Mouse (Mus musculus): Measurements from ENCODE around the gene Dhx36.

Dhx36 gene

GRCm38 (mm10) chr3:62506488-62507205, at the start of gene Dhx36:
Gene Dhx36 (minus strand): TSS chr3:62507004.
- DNase-seq (ENCODE audit: low read depth, low spot score): peak; percentile 95

- DNase-seq (ENCODE audit: low read depth, low spot score): no peak
Observed at GRCm38 (mm10) chr3:62527593-62527992, 20.8 kb upstream of the Dhx36 start.

DNA sequence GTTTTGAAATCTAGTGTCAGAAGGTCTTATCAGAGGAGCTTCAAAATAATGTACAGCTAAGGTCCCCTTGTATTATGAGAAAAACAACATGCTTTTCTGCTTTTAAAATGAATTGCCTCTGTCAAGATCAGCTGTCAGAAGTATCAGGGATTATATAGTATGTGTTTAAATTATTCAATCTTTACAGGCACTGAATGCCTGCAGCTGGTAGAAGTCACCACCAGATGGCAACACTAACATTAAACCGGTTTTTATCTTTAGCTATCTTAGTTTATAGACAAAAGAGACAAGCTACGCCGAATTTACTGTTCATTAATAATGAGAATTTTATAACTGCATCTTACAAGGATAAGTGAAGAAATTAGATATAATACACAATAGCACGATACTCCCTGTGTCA, 20.4 kb upstream of the Dhx36 start:
- peak; percentile 21 for DNase-seq (ENCODE audit: low read depth, low spot score)

GRCm38 (mm10) chr3:62507206-62507647, 423 bp upstream of the Dhx36 start:
- DNase-seq (ENCODE audit: low read depth, low spot score): no peak

DNA sequence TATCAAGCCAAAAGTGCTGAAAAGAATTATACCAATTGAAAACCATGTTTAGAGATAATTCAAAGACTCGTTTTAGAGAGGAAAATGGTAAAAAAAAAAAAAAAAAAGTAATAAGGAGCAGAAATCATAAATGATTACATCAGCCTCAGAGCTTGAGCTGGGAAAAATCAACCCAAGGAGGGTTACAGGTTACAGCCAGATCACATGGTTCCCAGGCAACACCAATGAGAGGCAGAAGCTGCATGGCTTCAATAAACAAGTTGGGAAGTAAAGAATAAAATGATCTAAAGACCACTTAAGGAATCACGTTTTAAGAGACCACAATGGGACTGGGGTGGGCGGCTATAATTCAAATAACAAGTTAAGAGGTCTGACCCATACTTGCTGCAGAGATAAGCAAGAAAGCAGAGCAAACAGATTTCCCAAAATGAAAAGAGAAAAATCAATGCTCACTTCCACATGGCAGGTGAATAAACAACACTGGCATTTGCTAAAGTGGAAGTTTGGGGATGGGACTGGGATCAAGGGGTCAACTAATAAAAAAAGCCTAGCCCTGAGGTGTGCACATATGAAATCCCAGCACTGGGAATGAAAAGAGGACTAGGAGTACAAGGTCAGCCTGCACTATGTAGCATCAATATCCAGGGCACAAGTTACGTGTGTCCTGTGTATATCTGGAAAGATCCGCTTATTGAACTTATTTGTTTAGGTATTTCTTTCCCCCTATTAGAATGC, 1.5 kb downstream of the Dhx36 start:
- DNase-seq (ENCODE audit: low read depth, low spot score): no peak

DNA sequence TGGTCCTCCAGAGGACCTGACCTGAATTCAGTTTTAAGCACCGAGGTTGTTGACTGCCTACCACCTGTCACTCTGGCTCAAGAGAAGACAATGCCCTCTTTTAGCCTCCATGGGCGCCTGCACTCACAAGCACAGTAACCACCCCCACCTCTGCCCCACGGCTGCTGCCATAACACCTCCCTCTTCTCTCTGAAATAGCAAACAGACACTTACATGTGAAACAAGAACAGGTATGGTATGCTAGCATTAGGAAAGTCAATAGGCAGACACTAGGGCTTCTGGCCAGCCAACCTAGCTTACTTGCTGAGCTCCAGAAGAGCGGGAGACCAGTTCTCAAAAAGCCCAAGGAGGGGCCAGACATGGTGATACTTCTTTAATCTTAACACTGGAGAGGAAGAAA, 7.5 kb downstream of the Dhx36 start:
- no peak for DNase-seq (ENCODE audit: low read depth, low spot score)

DNA sequence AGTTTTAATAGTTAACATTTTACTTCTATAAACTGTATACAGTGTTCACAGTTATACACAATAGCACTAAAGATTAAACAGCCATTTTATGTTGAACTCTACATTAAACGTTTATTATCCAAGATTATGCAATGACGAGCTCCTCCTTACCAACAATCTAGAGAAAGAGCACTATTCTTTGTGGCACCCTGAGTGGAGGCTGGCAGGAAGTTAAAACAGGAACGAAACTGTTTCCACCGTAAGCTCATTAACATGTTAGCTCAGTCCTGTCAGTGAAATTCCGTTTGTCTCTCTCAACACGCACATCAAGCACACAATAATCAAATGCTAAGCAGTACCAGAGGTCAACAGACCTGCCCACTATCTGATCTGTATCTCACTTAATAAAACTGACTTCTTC, 14.2 kb downstream of the Dhx36 start:
- DNase-seq (ENCODE audit: low read depth, low spot score): no peak

- DNase-seq (ENCODE audit: low read depth, low spot score): no peak
Observed at GRCm38 (mm10) chr3:62484340-62484739, 22.5 kb downstream of the Dhx36 start.

DNA sequence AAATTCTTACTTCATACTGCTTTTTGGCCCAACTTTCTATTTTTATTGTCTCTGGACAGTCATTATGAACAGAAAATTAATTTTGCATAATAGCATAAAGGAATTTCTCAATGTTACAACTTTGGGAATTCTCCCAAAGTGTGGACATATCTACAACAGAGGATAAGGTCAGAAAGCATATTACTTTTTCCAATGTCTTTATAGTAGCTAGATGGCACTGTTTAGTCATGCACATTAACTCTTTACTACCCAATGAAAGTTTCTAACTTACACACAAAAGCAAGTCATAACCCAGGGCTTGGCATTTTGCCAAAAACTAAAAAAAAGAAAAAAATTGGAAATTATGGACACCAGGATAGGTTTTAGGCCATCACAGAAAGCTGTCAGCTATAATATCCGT, 36.6 kb downstream of the Dhx36 start:
- no peak for DNase-seq (ENCODE audit: low read depth, low spot score)

- DNase-seq (ENCODE audit: low read depth, low spot score): no peak
Observed at GRCm38 (mm10) chr3:62464276-62464675, 42.5 kb downstream of the Dhx36 start.

DNA sequence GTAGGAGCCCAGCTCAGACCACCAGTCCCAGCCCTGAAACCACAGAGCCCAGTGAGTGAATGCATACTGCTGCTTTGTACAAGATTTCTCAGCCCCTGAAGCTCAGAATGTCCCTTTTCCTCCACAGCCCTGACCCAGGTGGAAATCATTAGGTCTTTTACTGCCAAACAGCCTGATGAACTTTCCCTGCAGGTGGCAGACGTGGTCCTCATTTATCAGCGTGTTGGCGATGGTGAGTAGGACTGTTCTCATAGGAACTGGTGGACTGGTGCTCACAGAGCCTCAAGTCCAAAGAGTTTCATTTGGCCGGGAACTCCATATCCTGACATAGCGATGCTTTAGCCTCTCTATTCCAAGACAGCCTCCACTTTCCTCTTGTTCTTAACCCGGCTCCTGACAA, 47.3 kb downstream of the Dhx36 start:
- no peak for DNase-seq (ENCODE audit: low read depth, low spot score)

DNA sequence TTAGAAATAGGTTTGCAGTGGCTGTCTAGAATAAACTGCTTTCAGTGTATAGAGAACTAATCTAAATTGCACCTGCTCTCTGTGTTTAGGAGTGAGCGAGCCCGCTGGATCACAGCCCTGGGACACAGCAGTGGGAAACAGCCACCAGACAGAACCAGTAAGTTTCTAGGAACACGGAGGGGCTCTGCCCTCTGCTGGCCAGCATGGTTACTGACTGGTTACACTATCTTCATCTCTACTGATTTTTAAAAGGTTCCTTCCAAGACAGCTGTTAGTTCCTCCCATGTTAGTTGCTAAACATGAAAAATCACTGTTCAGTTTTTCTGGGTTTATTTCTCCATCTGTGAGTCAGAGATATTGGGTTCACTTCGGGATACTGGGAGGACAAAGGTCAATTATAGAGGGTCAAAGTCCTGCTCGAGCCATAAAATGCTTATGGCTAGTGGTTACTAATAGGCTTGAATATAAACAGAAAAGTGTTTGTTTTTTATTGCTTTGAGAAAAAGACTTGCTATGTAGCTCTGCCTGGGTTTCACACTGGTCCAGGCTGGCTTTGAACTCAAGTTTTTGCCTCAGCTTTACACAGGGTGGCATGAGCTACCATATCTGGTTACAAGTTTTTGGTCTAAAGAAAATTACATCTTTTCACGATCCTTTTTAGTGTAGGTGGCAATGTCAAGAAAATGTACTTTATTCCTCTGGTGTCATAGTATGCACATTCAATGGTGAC, 48.4 kb downstream of the Dhx36 start:
- DNase-seq (ENCODE audit: low read depth, low spot score): peak; percentile 57

GRCm38 (mm10) chr3:62455854-62456253, 51.0 kb downstream of the Dhx36 start:
- no peak for DNase-seq (ENCODE audit: low read depth, low spot score)

GRCm38 (mm10) chr3:62454096-62454495, 52.7 kb downstream of the Dhx36 start:
- DNase-seq (ENCODE audit: low read depth, low spot score): no peak

GRCm38 (mm10) chr3:62452961-62453360, 53.8 kb downstream of the Dhx36 start:
- peak; percentile 82 for DNase-seq (ENCODE audit: low read depth, low spot score)

DNA sequence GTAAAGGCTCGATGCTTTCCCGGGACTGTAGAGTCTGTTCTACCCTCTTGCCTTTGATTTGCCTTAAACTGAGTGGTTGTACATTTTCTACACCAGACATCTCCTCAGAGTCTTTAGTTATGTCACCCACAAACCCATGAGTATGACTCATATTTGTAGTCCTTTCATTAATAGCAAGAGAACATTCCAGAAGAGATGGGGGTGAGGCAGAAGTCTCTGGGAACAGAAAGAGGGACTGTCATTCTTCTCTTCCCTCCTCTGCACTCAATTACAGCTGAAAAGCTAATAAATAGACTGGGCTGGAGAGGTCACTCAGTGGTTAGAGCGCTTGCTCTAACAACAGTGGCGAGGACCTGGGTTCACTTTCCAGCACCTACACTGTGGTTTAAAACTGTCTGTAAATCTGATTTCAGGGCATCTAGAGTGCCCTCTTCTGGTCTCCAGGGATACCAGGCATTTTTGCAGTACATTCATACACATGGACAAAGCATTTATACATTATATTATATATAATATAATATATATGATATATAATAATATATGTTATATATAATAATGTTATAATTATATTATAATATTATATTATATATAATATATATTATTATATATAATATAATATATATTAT, 56.8 kb downstream of the Dhx36 start:
- no peak for DNase-seq (ENCODE audit: low read depth, low spot score)

GRCm38 (mm10) chr3:62447151-62447550, 59.7 kb downstream of the Dhx36 start:
- DNase-seq (ENCODE audit: low read depth, low spot score): no peak

DNA sequence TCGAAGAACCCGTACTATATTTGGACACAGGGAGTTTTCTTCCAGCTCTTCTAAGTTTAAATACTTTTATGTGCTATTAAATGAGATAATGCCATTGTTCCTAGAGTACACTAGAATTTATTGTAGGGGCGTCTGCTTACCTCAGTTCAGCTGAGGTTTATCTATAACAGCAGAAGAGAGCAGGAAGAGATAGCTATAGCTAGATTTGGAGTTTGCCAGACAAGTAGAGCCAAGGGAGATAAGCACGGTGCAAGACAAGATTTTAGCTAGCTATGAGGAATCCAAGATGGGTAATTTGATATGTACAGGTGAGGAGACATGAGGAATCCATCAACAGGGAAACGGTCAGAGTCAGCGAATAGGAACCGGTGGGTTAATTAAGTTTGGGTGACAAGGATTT, 60.5 kb downstream of the Dhx36 start:
- DNase-seq (ENCODE audit: low read depth, low spot score): no peak

DNA sequence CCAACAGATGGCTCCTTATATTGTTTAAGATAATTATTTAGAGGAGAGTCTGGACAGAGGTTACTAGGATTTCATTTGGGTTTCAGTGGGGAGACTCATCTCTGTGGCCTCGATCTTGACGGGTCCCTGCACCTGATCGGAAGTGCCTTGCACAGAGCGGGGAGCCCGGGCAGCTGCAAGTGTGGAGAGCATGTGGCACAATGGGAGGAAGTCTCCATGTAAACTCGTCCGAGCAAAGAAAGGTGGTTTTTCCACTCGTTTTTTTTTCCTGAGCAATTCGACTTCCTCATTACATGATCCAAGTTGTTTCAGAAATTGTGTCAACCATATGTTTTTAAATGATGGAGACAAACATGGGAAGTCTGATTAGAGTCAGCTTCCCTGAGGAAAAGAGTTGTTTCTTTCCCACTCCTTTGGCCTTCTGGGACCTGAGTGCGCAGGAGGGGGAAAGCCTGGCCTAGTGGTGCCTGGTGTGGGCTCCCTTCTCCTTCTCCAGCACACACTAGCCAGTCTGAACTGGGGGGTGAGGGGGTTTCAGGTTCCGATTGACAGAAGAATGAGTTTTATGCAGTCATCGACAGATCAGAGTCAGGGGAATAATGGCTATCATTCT, 63.1 kb downstream of the Dhx36 start:
- no peak for DNase-seq (ENCODE audit: low read depth, low spot score)

DNA sequence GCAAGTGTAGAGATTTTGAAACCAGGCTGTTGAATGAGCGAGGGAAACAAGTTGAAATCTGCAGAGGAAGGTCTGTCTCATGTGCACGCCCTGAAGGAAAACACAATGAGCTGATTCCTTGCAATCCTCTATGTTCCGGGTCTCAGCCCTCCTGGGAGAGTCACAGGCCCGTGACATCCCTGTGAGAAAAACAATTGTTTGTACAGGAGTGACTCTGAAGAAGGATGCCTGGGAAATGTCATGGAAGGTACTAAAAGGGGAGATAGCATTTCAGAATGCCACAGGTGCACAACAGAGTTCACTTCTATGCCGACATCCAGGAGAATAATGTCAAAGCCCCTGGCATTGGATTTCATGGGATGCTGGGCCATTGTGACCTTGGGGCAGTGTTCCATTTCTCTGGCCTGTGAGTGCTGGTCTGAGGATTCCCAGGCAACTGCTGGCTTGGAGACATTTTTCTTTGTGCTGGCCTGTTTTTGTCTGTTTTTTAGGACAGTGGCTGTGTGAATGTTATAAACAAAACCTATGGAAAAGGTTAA, 66.3 kb downstream of the Dhx36 start:
- DNase-seq (ENCODE audit: low read depth, low spot score): no peak

- no peak for DNase-seq (ENCODE audit: low read depth, low spot score)
Observed at GRCm38 (mm10) chr3:62435923-62436322, 70.9 kb downstream of the Dhx36 start.
